Mouse (Mus musculus) lung, embryonic 16.5 days (tissue): ENCODE results near the gene Als2. TPM values are rescaled to one million over a fixed set of nuclear protein-coding genes. Genes with fewer than 3 reads are reported as not detected.

ENCODE experiments used
- ATAC-seq: fragments of 200-750 bp; cut with Nextera tagmentation; 2 replicates; pipeline ENCODE4 v1.8.0; 2017; ENCODE audit warnings: low read depth, mild to moderate bottlenecking, moderate library complexity
- H3K27ac ChIP-seq: fragments of 300-500 bp; sonication (generic); 2 replicates; pipeline ENCODE4 v1.5.1; 2014; ENCODE audit warnings: mild to moderate bottlenecking, control low read depth, low read length
- H3K27me3 ChIP-seq: fragments of 300-500 bp; sonication (generic); 2 replicates; pipeline ENCODE4 v1.6.1; 2014; ENCODE audit warnings: low read depth, low read length, mixed read lengths; ENCODE audit not compliant: control insufficient read depth, insufficient read depth
- H3K36me3 ChIP-seq: fragments of 300-500 bp; sonication (generic); 2 replicates; pipeline ENCODE4 v1.6.1; 2014; ENCODE audit warnings: low read length; ENCODE audit not compliant: control insufficient read depth, insufficient read depth
- H3K4me1 ChIP-seq: fragments of 300-500 bp; sonication (generic); replicated peaks from 2 replicates; pipeline ENCODE4 v1.6.1; 2014; ENCODE audit warnings: low read length, mixed read lengths; ENCODE audit not compliant: control insufficient read depth, insufficient read depth
- H3K4me2 ChIP-seq: fragments of 300-500 bp; sonication (generic); 2 replicates; pipeline ENCODE4 v1.6.1; 2014; ENCODE audit warnings: low read depth, low read length, control low read depth
- H3K4me3 ChIP-seq: fragments of 300-500 bp; sonication (generic); 2 replicates; pipeline ENCODE4 v1.5.1; 2014; ENCODE audit warnings: mild to moderate bottlenecking, low read length, control low read depth
- H3K9ac ChIP-seq: fragments of 300-500 bp; sonication (generic); 2 replicates; pipeline ENCODE4 v1.6.1; 2014; ENCODE audit warnings: low read length, control low read depth
- H3K9me3 ChIP-seq: fragments of 300-500 bp; sonication (generic); 2 replicates; pipeline ENCODE4 v1.6.1; 2016; ENCODE audit warnings: low read length; ENCODE audit not compliant: control insufficient read depth
- WGBS: fragments of 180-500 bp; shearing (Covaris S2); extraction: QIAGEN DNeasy Blood & Tissue Kit; methylation state at CpG from one replicate; pipeline ENCODE4 v1.1.7; 2014; 5-methylcytosine and 5-hydroxymethylcytosine counted together
- polyA plus RNA-seq: library from polyadenylated mRNA; unstranded; fragments of >200 nt; fragmentation: Nextera tagmentation; extraction: Ambion mirVana; gene quantifications from 2 replicates; pipeline ENCODE4 v1.2.1, GENCODE M21; 2015

Als2 gene
- polyA plus RNA-seq, 1 experiment from 2014 or later, result 11.2 TPM

DNA sequence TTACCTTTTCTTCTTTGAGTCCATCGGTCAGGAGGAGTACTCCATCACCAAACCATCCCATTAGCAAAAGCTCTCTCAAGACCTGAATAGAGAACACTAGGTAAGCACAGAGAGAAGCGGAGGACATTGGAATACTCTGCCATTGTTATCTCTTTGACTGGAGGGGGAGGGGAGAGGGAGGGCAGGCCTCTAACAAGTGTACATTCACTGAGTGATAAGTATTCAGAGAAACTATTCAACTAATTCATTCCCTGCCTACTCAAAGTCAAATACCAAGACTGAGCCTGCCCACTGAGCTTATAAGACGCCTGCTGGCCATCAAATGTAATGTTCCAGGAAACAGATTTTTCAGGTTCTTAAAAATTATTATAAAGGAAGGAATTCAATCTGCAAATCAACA, 16.7 kb downstream of the Als2 start:
- 76% methylated on average over 3 of the region's 3 CpGs for WGBS
- no peaks in the 10 kb centered on the region for H3K36me3 ChIP-seq
- no peaks in the 10 kb centered on the region for H3K4me1 ChIP-seq
- H3K4me3 ChIP-seq, result no peak overlapping the region
- no peak overlapping the region for H3K9ac ChIP-seq
- no peak for ATAC-seq
- H3K27ac ChIP-seq, result no peak overlapping the region
- no peaks in the 10 kb centered on the region for H3K9me3 ChIP-seq
- H3K4me2 ChIP-seq, result no peak overlapping the region
- no peaks in the 10 kb centered on the region for H3K27me3 ChIP-seq

DNA sequence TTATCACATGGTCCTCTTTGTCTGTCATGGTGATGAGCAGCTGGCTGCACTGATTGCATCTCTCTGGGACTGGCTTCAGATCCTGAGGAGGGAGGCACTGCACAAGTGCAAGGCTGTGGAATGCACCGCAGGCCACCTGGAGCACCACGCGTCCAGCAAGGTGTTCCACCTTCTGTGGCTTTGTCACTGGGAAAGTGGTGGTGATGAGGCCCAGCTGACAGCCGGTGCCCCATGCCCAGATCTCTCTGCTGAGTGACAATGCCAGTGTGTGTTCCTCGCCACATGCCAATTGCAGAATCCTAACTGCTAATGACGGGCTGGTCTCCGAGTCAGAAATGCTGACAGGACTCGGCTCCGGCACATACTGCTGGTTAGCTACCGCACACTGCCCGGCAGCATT, 21.6 kb downstream of the Als2 start:
- H3K9ac ChIP-seq, result no peak overlapping the region
- H3K9me3 ChIP-seq, result no peaks in the 10 kb centered on the region
- H3K27ac ChIP-seq, result no peak overlapping the region
- ATAC-seq, result no peak
- no peaks in the 10 kb centered on the region for H3K27me3 ChIP-seq
- H3K4me3 ChIP-seq, result no peak overlapping the region
- H3K4me1 ChIP-seq, result no peaks in the 10 kb centered on the region
- H3K36me3 ChIP-seq, result 0 out of 2 replicates have a peak, but pooled peaks cover 3% of the 10 kb centered on the region
- no peak overlapping the region for H3K4me2 ChIP-seq
- WGBS, result 91% methylated on average over 11 of the region's 11 CpGs

DNA sequence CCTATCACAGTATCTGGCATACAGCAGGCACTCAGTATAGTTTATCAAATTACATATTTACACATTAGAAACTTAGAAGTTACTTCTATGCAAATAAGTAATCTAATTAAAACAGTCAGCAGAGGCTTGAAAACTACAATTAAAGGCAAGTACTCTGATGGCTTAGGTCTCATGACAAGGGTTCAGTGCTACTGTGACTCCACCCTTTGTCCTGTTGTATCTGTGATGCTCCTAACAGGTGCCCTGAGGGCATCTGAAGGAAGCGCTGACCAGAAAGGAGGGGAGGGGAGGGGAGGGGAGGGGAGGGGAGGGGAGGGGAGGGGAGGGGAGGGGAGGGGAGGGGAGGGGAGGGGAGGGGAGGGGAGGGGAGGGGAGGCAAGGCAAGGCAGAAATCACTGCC, 24.1 kb downstream of the Als2 start:
- no peaks in the 10 kb centered on the region for H3K9me3 ChIP-seq
- H3K36me3 ChIP-seq, result 0 out of 2 replicates have a peak, but pooled peaks cover 3% of the 10 kb centered on the region
- no peaks in the 10 kb centered on the region for H3K27me3 ChIP-seq
- WGBS, result no CpG with 5 or more reads among the region's 1 CpGs
- no peak overlapping the region for H3K4me3 ChIP-seq
- H3K4me2 ChIP-seq, result no peak overlapping the region
- H3K9ac ChIP-seq, result no peak overlapping the region
- H3K27ac ChIP-seq, result no peak overlapping the region
- ATAC-seq, result no peak
- H3K4me1 ChIP-seq, result no peaks in the 10 kb centered on the region

DNA sequence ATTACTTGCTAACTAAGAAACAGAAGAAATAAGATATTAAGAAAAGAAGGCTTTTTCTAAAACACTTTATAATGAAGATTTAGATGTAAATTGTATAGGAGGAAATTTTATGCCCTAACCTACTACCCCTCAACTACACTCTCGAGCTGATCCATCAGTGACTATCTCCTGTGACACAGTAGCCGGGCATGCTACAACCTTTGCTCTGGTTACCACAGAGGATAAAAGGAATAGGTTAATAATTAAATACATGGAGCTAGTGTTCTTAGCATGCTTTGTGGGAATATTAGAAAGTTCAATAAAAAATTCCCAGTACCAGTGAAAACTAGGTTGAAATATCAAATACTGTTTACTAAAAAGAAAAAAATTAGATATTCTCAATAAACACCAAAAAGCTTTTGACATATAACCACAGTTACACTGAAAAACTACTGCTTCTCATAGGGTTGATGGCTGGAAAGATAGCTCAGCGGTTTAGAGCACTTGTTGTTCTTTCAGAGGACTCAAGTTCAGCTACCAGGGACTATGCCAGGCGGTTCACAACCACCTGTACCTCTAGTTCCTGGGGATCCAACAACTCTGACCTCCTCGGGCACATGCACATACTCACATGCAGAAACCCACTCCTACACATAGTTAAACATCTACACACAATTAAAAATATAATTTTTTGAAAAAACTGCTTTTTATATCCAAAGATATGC, 24.8 kb downstream of the Als2 start:
- Histone ChIP-seq H3K27me3 (no peaks in the 10 kb centered on the region), H3K4me2 (no peak overlapping the region), H3K4me3 (no peak overlapping the region), H3K9me3 (no peaks in the 10 kb centered on the region), H3K27ac (no peak overlapping the region), H3K9ac (no peak overlapping the region), H3K36me3 (0 out of 2 replicates have a peak, but pooled peaks cover 3% of the 10 kb centered on the region), H3K4me1 (no peaks in the 10 kb centered on the region)
- no peak for ATAC-seq
- 62% methylated on average over 5 of the region's 5 CpGs for WGBS

DNA sequence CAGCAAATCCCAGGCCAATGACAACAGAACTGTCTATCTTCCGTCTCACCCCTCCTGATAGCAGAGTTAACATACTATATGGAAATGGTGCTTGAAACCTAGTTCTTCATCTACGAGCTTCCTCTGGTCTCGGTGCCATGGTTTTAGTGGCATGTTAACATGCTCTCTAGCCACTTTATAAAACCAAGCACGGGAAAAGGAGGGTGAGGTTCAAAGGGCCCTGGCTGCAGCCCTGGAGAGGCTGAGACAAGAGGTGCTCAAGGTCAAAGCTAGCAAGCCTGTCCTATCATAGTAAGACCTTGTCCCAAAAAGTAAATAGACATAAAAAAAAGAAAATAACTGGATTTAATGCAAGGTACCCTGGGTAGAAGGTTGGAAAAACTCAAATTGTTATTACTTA, 25.4 kb downstream of the Als2 start:
- Histone ChIP-seq H3K27me3 (no peaks in the 10 kb centered on the region), H3K36me3 (peaks cover 6% of the 10 kb centered on the region; the same call in 1 of the 2 replicates), H3K4me3 (no peak overlapping the region), H3K9me3 (no peaks in the 10 kb centered on the region), H3K9ac (no peak overlapping the region), H3K4me2 (no peak overlapping the region), H3K27ac (no peak overlapping the region), H3K4me1 (no peaks in the 10 kb centered on the region)
- ATAC-seq, result peak; percentile 34; the same call in 1 of the 2 replicates
- 59% methylated on average over 4 of the region's 4 CpGs for WGBS

DNA sequence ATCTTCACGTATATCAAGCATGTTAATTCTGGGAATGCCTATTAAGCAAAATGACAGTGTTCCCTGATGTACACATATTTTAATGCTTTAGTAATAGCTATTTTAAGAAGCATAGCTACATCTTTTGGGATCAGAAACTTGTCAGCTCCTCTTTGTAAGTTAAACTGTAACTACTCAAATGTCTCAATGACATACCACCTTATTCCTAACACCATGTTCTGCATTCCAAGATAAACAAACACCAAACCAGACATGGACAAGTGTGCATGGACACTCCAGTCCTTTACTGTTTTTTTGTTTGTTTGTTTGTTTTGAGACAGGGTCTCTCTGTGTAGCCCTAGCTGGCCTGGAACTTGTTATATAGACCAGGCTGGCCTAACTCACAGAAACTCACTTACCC, 28.7 kb downstream of the Als2 start:
- H3K4me2 ChIP-seq, result no peak overlapping the region
- H3K9me3 ChIP-seq, result no peaks in the 10 kb centered on the region
- no peak overlapping the region for H3K4me3 ChIP-seq
- no peaks in the 10 kb centered on the region for H3K4me1 ChIP-seq
- peaks cover 3% of the 10 kb centered on the region; the same call in 1 of the 2 replicates for H3K36me3 ChIP-seq
- no peak overlapping the region for H3K27ac ChIP-seq
- 81% methylated on average over 1 of the region's 1 CpGs for WGBS
- H3K9ac ChIP-seq, result no peak overlapping the region
- H3K27me3 ChIP-seq, result no peaks in the 10 kb centered on the region
- ATAC-seq, result no peak

DNA sequence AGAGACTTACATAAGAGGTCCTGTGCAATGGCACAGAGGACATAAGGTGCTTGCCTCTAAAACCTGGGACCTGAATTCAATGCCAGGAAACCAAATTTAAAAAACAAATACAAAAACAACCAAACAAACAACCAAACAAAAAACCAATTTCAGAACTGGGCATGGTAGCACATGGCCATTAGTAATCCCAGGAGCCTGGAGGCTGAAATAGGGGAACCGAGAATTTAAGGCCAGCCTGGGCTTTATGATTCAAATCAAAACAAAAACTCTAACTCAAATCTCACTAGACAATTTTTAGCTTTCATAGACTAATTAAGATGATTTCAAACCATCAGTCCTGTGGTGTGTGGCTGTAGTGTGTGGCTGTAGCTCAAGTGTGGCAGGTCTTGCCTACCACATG, 32.5 kb downstream of the Als2 start:
- H3K9me3 ChIP-seq, result no peaks in the 10 kb centered on the region
- H3K4me2 ChIP-seq, result no peak overlapping the region
- ATAC-seq, result no peak

DNA sequence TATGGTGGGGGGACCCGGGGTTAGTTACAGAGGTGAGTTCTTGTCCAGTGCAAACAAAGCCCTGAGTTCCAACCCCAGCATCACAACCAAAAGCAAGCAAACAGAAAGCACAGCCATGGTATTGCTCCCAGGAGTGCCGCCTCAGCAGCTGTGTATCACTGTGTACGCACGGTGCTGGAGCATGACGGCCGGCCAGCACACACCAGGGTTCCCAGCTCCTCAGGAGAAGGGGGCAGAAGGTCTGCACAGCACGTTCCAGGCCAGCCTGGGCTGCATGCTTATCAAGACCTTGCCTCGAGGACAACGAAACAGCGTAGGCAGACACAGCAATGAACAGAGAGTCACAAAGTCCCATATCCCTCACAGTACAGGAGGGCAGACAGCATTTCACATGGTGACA, 34.7 kb downstream of the Als2 start:
- no peak for ATAC-seq
- H3K4me1 ChIP-seq, result no peaks in the 10 kb centered on the region
- H3K4me3 ChIP-seq, result no peak overlapping the region
- H3K36me3 ChIP-seq, result peaks cover 18% of the 10 kb centered on the region; the same call in 1 of the 2 replicates
- no peak overlapping the region for H3K9ac ChIP-seq
- no peak overlapping the region for H3K27ac ChIP-seq
- H3K27me3 ChIP-seq, result no peaks in the 10 kb centered on the region
- H3K4me2 ChIP-seq, result no peak overlapping the region
- 84% methylated on average over 10 of the region's 10 CpGs for WGBS
- H3K9me3 ChIP-seq, result no peaks in the 10 kb centered on the region

More for the DNA sequence above, 32.5 kb downstream of the Als2 start:
- no peaks in the 10 kb centered on the region for H3K4me1 ChIP-seq
- WGBS, result 100% methylated on average over 1 of the region's 1 CpGs
- no peak overlapping the region for H3K9ac ChIP-seq
- no peak overlapping the region for H3K4me3 ChIP-seq
- H3K27me3 ChIP-seq, result no peaks in the 10 kb centered on the region
- H3K27ac ChIP-seq, result no peak overlapping the region
- H3K36me3 ChIP-seq, result peaks cover 14% of the 10 kb centered on the region; the same call in 1 of the 2 replicates

DNA sequence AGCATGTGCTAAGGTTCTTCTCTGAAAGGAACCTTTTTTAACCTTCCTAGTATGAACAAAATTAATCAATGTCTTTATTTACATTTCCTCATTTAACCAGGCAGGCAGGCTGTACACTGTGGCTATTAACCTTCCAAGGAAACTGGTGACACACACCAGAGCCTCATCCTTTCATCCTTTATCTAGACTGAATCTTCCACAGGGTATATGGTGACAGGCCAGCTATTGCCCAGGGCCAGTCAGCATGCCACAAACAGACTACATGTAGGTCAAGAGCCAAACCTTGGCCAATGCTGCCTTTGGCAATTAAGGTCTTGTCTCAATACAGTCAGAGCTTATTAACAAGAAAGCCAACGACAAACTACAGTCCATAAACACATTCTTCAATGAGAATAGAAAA, 35.5 kb downstream of the Als2 start:
- H3K27me3 ChIP-seq, result no peaks in the 10 kb centered on the region
- no peaks in the 10 kb centered on the region for H3K9me3 ChIP-seq
- no peak overlapping the region for H3K4me2 ChIP-seq
- no peak overlapping the region for H3K27ac ChIP-seq
- no peak overlapping the region for H3K4me3 ChIP-seq
- whole genome bisulfite sequencing, result 88% methylated on average over 1 of the region's 1 CpGs
- H3K9ac ChIP-seq, result no peak overlapping the region
- peaks cover 15% of the 10 kb centered on the region; the same call in 1 of the 2 replicates for H3K36me3 ChIP-seq
- no peak for ATAC-seq
- H3K4me1 ChIP-seq, result no peaks in the 10 kb centered on the region
